Mouse (Mus musculus) midbrain, embryonic 11.5 days (tissue): ENCODE results near the gene Klf8. TPM values are rescaled to one million over a fixed set of nuclear protein-coding genes. Genes with fewer than 3 reads are reported as not detected.
A peak's percentile ranks its signal among the peaks of the same experiment; 100 is the strongest.
"Not testable (repeated sequence)": the region's sequence is repeated elsewhere in the genome, so short reads cannot be mapped to it uniquely, and the experiment has no call there.

Source experiments
- ATAC-seq: fragments of 200-750 bp; cut with Nextera tagmentation; 2 replicates; pipeline ENCODE4 v1.8.0; 2017; ENCODE audit warnings: moderate TSS enrichment, moderate library complexity; ENCODE audit not compliant: low FRiP score
- DNase-seq: peaks from one replicate; pipeline ENCODE4 v3.0.0; 2015; ENCODE audit warnings: low spot score; ENCODE audit errors: missing footprints
- H3K27ac ChIP-seq: fragments of 300-500 bp; sonication (generic); 2 replicates; pipeline ENCODE4 v1.5.1; 2014; ENCODE audit warnings: low read depth, low read length
- H3K27me3 ChIP-seq: fragments of 300-500 bp; sonication (generic); 2 replicates; pipeline ENCODE4 v1.6.1; 2014; ENCODE audit warnings: mild to moderate bottlenecking, low read length, moderate library complexity, mixed read lengths; ENCODE audit not compliant: control insufficient read depth, insufficient read depth
- H3K36me3 ChIP-seq: fragments of 300-500 bp; sonication (generic); 2 replicates; pipeline ENCODE4 v1.6.1; 2014; ENCODE audit warnings: mild to moderate bottlenecking, low read length, moderate library complexity, mixed read lengths; ENCODE audit not compliant: control insufficient read depth, insufficient read depth
- H3K4me1 ChIP-seq: fragments of 300-500 bp; sonication (generic); 2 replicates; pipeline ENCODE4 v1.6.1; 2014; ENCODE audit warnings: low read length; ENCODE audit not compliant: control insufficient read depth, insufficient read depth
- H3K4me2 ChIP-seq: fragments of 300-500 bp; sonication (generic); 2 replicates; pipeline ENCODE4 v1.6.1; 2014; ENCODE audit warnings: mild to moderate bottlenecking, moderate library complexity
- H3K4me3 ChIP-seq: fragments of 300-500 bp; sonication (generic); 2 replicates; pipeline ENCODE4 v1.5.1; 2014; ENCODE audit warnings: low read depth, low read length
- H3K9ac ChIP-seq: fragments of 300-500 bp; sonication (generic); 2 replicates; pipeline ENCODE4 v1.6.1; 2014; ENCODE audit warnings: low read length
- H3K9me3 ChIP-seq: fragments of 300-500 bp; sonication (generic); 2 replicates; pipeline ENCODE4 v1.6.1; 2016; ENCODE audit warnings: low read length; ENCODE audit not compliant: control insufficient read depth
- WGBS: fragments of 180-500 bp; shearing (Covaris S2); extraction: QIAGEN DNeasy Blood & Tissue Kit; methylation state at CpG from one replicate; pipeline ENCODE4 v1.1.7; 2014; 5-methylcytosine and 5-hydroxymethylcytosine counted together
- polyA plus RNA-seq: library from polyadenylated mRNA; unstranded; fragments of >200 nt; fragmentation: Nextera tagmentation; extraction: Ambion mirVana; gene quantifications from 2 replicates; pipeline ENCODE4 v1.2.1, GENCODE M21; 2014

Gene Klf8
- polyA plus RNA-seq, 1 experiment from 2014 or later: 1.8 TPM

GRCm38 (mm10) chrX:153311356-153311755, 74.1 kb downstream of the Klf8 start:
- Histone ChIP-seq H3K4me2 (no peak overlapping the region), H3K27ac (no peak overlapping the region), H3K27me3 (no peaks in the 10 kb centered on the region), H3K4me3 (no peak overlapping the region), H3K4me1 (no peaks in the 10 kb centered on the region), H3K9me3 (no peaks in the 10 kb centered on the region), H3K36me3 (no peaks in the 10 kb centered on the region), H3K9ac (no peak overlapping the region)
- no peak for DNase-seq
- WGBS: 95% methylated on average over 4 of the region's 4 CpGs
- no peak for ATAC-seq

- Histone ChIP-seq H3K36me3 (no peaks in the 10 kb centered on the region), H3K9ac (no peak overlapping the region), H3K4me1 (no peaks in the 10 kb centered on the region), H3K27ac (no peak overlapping the region), H3K27me3 (no peaks in the 10 kb centered on the region), H3K4me2 (no peak overlapping the region), H3K9me3 (no peaks in the 10 kb centered on the region), H3K4me3 (no peak overlapping the region)
- WGBS: 50% methylated on average over 3 of the region's 3 CpGs
- DNase-seq: no peak
- ATAC-seq: no peak
These were observed 85.8 kb downstream of the Klf8 start for GRCm38 (mm10) chrX:153323105-153323504.

- not testable (repeated sequence) for H3K27ac ChIP-seq, H3K36me3 ChIP-seq, H3K4me1 ChIP-seq, H3K4me2 ChIP-seq, H3K9me3 ChIP-seq, H3K4me3 ChIP-seq, DNase-seq, H3K27me3 ChIP-seq, H3K9ac ChIP-seq, ATAC-seq
- WGBS: 87% methylated on average over 3 of the region's 3 CpGs
These were observed 96.9 kb downstream of the Klf8 start for GRCm38 (mm10) chrX:153334140-153334539.

- no peak overlapping the region for H3K27ac ChIP-seq
- ATAC-seq (peak; percentile 82), DNase-seq (peak; percentile 89)
- H3K27me3 ChIP-seq: peaks cover 2% of the 10 kb centered on the region
- no peaks in the 10 kb centered on the region for H3K9me3 ChIP-seq
- peak overlapping the region; percentile 48 for H3K4me2 ChIP-seq
- H3K36me3 ChIP-seq: no peaks in the 10 kb centered on the region
- no peaks in the 10 kb centered on the region for H3K4me1 ChIP-seq
- peak overlapping the region; percentile 40 for H3K4me3 ChIP-seq
- WGBS: 19% methylated on average over 43 of the region's 43 CpGs
- H3K9ac ChIP-seq: peak overlapping the region; percentile 54; the same call in 1 of the 2 replicates
These were observed 122.3 kb downstream of the Klf8 start for GRCm38 (mm10) chrX:153359331-153360215.

GRCm38 (mm10) chrX:153360216-153360590, 122.9 kb downstream of the Klf8 start:
- DNase-seq: peak; percentile 89
- no peaks in the 10 kb centered on the region for H3K36me3 ChIP-seq
- H3K4me2 ChIP-seq: peak overlapping the region; percentile 48
- peak overlapping the region; percentile 40 for H3K4me3 ChIP-seq
- H3K4me1 ChIP-seq: no peaks in the 10 kb centered on the region
- WGBS: 13% methylated on average over 15 of the region's 15 CpGs
- H3K9me3 ChIP-seq: no peaks in the 10 kb centered on the region
- H3K27ac ChIP-seq: no peak overlapping the region
- peak; percentile 76 for ATAC-seq
- H3K9ac ChIP-seq: peak overlapping the region; percentile 54; the same call in 1 of the 2 replicates
- H3K27me3 ChIP-seq: peaks cover 2% of the 10 kb centered on the region

GRCm38 (mm10) chrX:153360666-153361269, 123.5 kb downstream of the Klf8 start:
- Histone ChIP-seq H3K27me3 (peaks cover 2% of the 10 kb centered on the region), H3K4me2 (peak overlapping the region; percentile 48), H3K4me1 (no peaks in the 10 kb centered on the region), H3K27ac (no peak overlapping the region), H3K36me3 (no peaks in the 10 kb centered on the region), H3K9me3 (no peaks in the 10 kb centered on the region), H3K4me3 (peak overlapping the region; percentile 40; the same call in 1 of the 2 replicates), H3K9ac (no peak overlapping the region)
- DNase-seq (no peak), ATAC-seq (peak; percentile 36; the same call in 1 of the 2 replicates)
- whole genome bisulfite sequencing: 32% methylated on average over 9 of the region's 9 CpGs

GRCm38 (mm10) chrX:153366754-153367153, 129.5 kb downstream of the Klf8 start:
- Histone ChIP-seq H3K4me1 (no peaks in the 10 kb centered on the region), H3K27me3 (no peaks in the 10 kb centered on the region; the same call in 1 of the 2 replicates), H3K4me3 (no peak overlapping the region), H3K9ac (no peak overlapping the region), H3K9me3 (no peaks in the 10 kb centered on the region), H3K4me2 (no peak overlapping the region), H3K27ac (no peak overlapping the region), H3K36me3 (no peaks in the 10 kb centered on the region)
- WGBS: 32% methylated on average over 5 of the region's 5 CpGs
- DNase-seq: peak; percentile 81
- peak; percentile 59 for ATAC-seq

GRCm38 (mm10) chrX:153369780-153370179, 132.5 kb downstream of the Klf8 start:
- no peak overlapping the region for H3K4me3 ChIP-seq
- H3K9me3 ChIP-seq: no peaks in the 10 kb centered on the region
- no peak overlapping the region for H3K9ac ChIP-seq
- H3K4me2 ChIP-seq: no peak overlapping the region
- WGBS: 32% methylated on average over 8 of the region's 8 CpGs
- DNase-seq (no peak), ATAC-seq (no peak)
- H3K27ac ChIP-seq: no peak overlapping the region
- no peaks in the 10 kb centered on the region for H3K27me3 ChIP-seq
- H3K4me1 ChIP-seq: no peaks in the 10 kb centered on the region
- H3K36me3 ChIP-seq: no peaks in the 10 kb centered on the region

GRCm38 (mm10) chrX:153375105-153375504, 137.8 kb downstream of the Klf8 start:
- no peak overlapping the region for H3K9ac ChIP-seq
- no peaks in the 10 kb centered on the region for H3K27me3 ChIP-seq
- H3K4me1 ChIP-seq: no peaks in the 10 kb centered on the region
- no peaks in the 10 kb centered on the region for H3K36me3 ChIP-seq
- DNase-seq (peak; percentile 83), ATAC-seq (peak; percentile 69)
- H3K4me3 ChIP-seq: no peak overlapping the region
- WGBS: 37% methylated on average over 3 of the region's 3 CpGs
- no peaks in the 10 kb centered on the region for H3K9me3 ChIP-seq
- H3K4me2 ChIP-seq: no peak overlapping the region
- no peak overlapping the region for H3K27ac ChIP-seq
